Mouse (Mus musculus) lung, adult 10 weeks (tissue): ENCODE measurements around the gene Rps3. TPM values are rescaled to one million over a fixed set of nuclear protein-coding genes. Genes with fewer than 3 reads are reported as not detected.

Source experiments
- polyA plus RNA-seq: library from polyadenylated mRNA; stranded (reverse); fragments of 350-450 nt; fragmentation: Illumina TruSeq; extraction: RNeasy Lipid Tissue Mini Kit (QIAGEN cat#74804); gene quantifications from one replicate; pipeline ENCODE4 v1.2.3, GENCODE M21; 2014; ENCODE audit warnings: low read depth, low replicate concordance; ENCODE audit not compliant: insufficient read depth

Gene Rps3
- 1,449 TPM for polyA plus RNA-seq

DNA sequence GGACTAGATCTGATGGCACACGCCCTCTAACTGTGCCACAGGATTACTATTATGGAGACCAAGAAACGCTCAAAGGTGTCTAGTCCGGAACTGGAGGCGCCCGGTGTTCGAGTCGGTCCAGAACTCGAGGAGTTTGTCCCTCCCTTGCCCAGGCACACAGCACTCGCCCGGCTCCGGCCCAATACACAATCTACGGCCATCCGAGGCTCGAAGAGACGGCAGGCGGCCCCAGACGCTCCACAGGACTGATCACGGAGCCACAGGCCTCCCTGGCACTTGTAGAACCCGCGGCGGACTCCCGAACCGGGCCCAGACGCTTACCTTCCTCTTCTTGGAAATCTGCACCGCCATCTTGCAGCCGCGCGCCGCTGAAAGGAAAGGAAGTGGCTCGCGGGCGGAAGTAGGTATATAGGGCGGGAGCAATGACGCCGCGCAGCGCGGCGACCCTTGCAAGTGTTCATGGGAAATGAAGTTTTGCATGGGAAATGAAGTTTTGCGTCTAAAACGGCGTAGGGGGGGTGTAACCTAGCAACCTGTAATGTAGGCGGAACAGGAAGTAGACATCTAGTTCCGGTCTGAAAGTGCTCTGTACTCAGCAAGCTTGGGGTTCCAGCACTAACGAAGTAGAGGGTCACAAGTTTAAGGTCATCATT lies at the start of gene Rps3:
Gene Rps3 (minus strand): TSS at position 468 of the 653 bp plus-strand sequence.

DNA sequence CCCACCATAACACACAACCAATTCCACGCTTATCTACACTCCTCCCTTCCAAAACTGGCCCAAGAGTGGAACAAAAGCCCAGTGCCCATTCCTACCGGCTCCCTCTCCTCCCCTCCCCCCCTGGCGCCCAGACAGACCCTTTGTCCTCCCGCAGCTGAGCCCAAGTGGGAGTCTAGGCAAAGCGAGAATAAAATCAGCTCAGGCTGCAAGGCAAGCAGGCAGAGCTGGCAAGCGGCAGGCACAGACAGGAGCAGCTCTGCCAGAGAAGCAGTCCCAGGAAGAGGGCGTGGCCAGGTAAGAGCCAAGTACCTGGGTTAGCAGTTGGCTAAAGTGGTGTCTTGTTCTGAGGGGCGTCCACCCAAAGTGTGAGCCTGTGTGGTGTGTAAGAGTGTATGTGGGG lies 17.7 kb downstream of the Rps3 start, which contains the start of gene Klhl35:
Gene Klhl35 (plus strand): TSS at position 194 of the 400 bp plus-strand sequence.

Other genes starting within 250 kb of the Rps3 start
- 0.13 TPM for gene Mogat2, start 245.1 kb downstream of the Rps3 start, polyA plus RNA-seq
- gene Map6, start 216.3 kb downstream of the Rps3 start, polyA plus RNA-seq, result 19.8 TPM
- gene Serpinh1, start 130.5 kb downstream of the Rps3 start, polyA plus RNA-seq, result 219 TPM
- gene Gdpd5, start 102.3 kb downstream of the Rps3 start, polyA plus RNA-seq, result 6.9 TPM
- gene Klhl35, start 17.7 kb downstream of the Rps3 start, polyA plus RNA-seq, result 0.63 TPM
- gene Arrb1, start 51.7 kb upstream of the Rps3 start, polyA plus RNA-seq, result 48.7 TPM
- gene Tpbgl, start 143.4 kb upstream of the Rps3 start, polyA plus RNA-seq, result 1.6 TPM
- 6.2 TPM for gene Slco2b1, start 227.6 kb upstream of the Rps3 start, polyA plus RNA-seq
- not detected for gene Olfr520, start 246.5 kb upstream of the Rps3 start, polyA plus RNA-seq